Mouse (Mus musculus): ENCODE results near the gene E130114P18Rik. TPM values are rescaled to one million over a fixed set of nuclear protein-coding genes. Genes with fewer than 3 reads are reported as not detected.

Gene E130114P18Rik
- total RNA-seq (2022): under 1 TPM in 2 of 4 experiments, not detected in 2; 0.23 to 0.41 TPM

- peak; percentile 60 for DNase-seq (ENCODE audit: low spot score)
These were observed at the start of gene E130114P18Rik for GRCm38 (mm10) chr4:97777706-97778176. Gene E130114P18Rik, minus strand, starts transcription at chr4:97778078.

GRCm38 (mm10) chr4:97827115-97827514 is 49.2 kb upstream of the E130114P18Rik start:
- DNase-seq (ENCODE audit: low spot score): no peak

GRCm38 (mm10) chr4:97825841-97826240 is 48.0 kb upstream of the E130114P18Rik start:
- no peak for DNase-seq (ENCODE audit: low spot score)

- DNase-seq (ENCODE audit: low spot score): no peak
These were observed 47.6 kb upstream of the E130114P18Rik start for GRCm38 (mm10) chr4:97825432-97825831.

GRCm38 (mm10) chr4:97824451-97824850 is 46.6 kb upstream of the E130114P18Rik start:
- DNase-seq (ENCODE audit: low spot score): no peak

GRCm38 (mm10) chr4:97823512-97823911 is 45.6 kb upstream of the E130114P18Rik start:
- DNase-seq (ENCODE audit: low spot score): no peak

GRCm38 (mm10) chr4:97821556-97822251 is 43.8 kb upstream of the E130114P18Rik start:
- DNase-seq (ENCODE audit: low spot score): no peak

- no peak for DNase-seq (ENCODE audit: low spot score)
These were observed 42.8 kb upstream of the E130114P18Rik start for GRCm38 (mm10) chr4:97820474-97821259.

- no peak for DNase-seq (ENCODE audit: low spot score)
These were observed 41.2 kb upstream of the E130114P18Rik start for GRCm38 (mm10) chr4:97819101-97819500.

- DNase-seq (ENCODE audit: low spot score): no peak
These were observed 40.6 kb upstream of the E130114P18Rik start for GRCm38 (mm10) chr4:97818498-97818897.

- no peak for DNase-seq (ENCODE audit: low spot score)
These were observed 39.9 kb upstream of the E130114P18Rik start for GRCm38 (mm10) chr4:97817741-97818140.

GRCm38 (mm10) chr4:97816753-97817152 is 38.9 kb upstream of the E130114P18Rik start:
- DNase-seq (ENCODE audit: low spot score): no peak

GRCm38 (mm10) chr4:97816001-97816400 is 38.1 kb upstream of the E130114P18Rik start:
- DNase-seq (ENCODE audit: low spot score): no peak

GRCm38 (mm10) chr4:97814515-97814914 is 36.6 kb upstream of the E130114P18Rik start:
- DNase-seq (ENCODE audit: low spot score): no peak

GRCm38 (mm10) chr4:97813996-97814395 is 36.1 kb upstream of the E130114P18Rik start:
- no peak for DNase-seq (ENCODE audit: low spot score)

- DNase-seq (ENCODE audit: low spot score): no peak
These were observed 35.2 kb upstream of the E130114P18Rik start for GRCm38 (mm10) chr4:97813035-97813434.

GRCm38 (mm10) chr4:97810348-97810939 is 32.6 kb upstream of the E130114P18Rik start:
- DNase-seq (ENCODE audit: low spot score): no peak

- DNase-seq (ENCODE audit: low spot score): no peak
These were observed 31.9 kb upstream of the E130114P18Rik start for GRCm38 (mm10) chr4:97809582-97810295.

- DNase-seq (ENCODE audit: low spot score): no peak
These were observed 31.0 kb upstream of the E130114P18Rik start for GRCm38 (mm10) chr4:97808885-97809284.

- no peak for DNase-seq (ENCODE audit: low spot score)
These were observed 29.0 kb upstream of the E130114P18Rik start for GRCm38 (mm10) chr4:97806924-97807323.
